11 mouse cellular contexts compared by ENCODE assay signal in the genomic region with DNA sequence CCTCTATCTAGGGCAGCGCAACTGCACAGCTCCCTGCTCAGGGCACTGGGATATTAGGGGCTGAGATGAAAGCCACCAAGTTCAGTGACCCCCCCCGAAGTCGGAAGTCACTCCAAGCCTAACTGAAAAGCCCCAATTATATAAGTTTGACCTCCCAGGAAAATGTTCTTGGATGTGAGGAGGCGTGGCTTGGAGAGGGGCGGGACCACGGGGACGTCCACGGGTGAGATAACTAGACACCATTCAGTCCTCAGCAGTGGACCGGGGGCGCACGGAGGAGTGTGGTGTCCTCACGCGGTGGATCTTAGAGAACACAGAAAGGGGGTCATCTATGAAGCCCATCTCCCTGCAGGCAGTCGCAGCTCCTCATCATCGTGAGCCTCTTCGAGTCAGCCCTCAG. TPM values are rescaled to one million over a fixed set of nuclear protein-coding genes. Genes with fewer than 3 reads are reported as not detected.
DNase-seq lines count a peak whose midpoint lies in the region; ATAC-seq lines count a peak whose summit lies in the region.
"Had no signal": no experiment of that assay in that cellular context is flagged by ENCODE, and none has a peak within 500 bp of the region (broad histone marks: within the 10 kb centered on the region; RNA-seq: fewer than 3 reads in every experiment).

No protein-coding gene starts in this region.

- H3K9ac ChIP-seq in hindbrain, embryonic 15.5 days, result no peak overlapping the region
- H3K9ac ChIP-seq in forebrain, embryonic 13.5 days, result 0 out of 2 replicates have a peak overlapping the region, but pooled peaks have one; percentile 26
- H3K9ac ChIP-seq in midbrain, embryonic 13.5 days (replicated peaks), result no peak overlapping the region; the same call in 1 of the 2 replicates
- H3K9ac ChIP-seq: liver, embryonic 12.5 days had no signal

- WGBS in hindbrain, embryonic 15.5 days, result 16% methylated on average over 16 of the region's 16 CpGs
- WGBS in hindbrain, embryonic 10.5 days, result 17% methylated on average over 16 of the region's 16 CpGs
- WGBS in forebrain, embryonic 13.5 days, result 15% methylated on average over 16 of the region's 16 CpGs
- WGBS in midbrain, embryonic 13.5 days, result 19% methylated on average over 16 of the region's 16 CpGs

- peaks cover 52% of the 10 kb centered on the region for H3K4me1 ChIP-seq in hindbrain, embryonic 15.5 days (replicated peaks)
- H3K4me1 ChIP-seq in hindbrain, embryonic 10.5 days (replicated peaks), result peaks cover 70% of the 10 kb centered on the region
- H3K4me1 ChIP-seq in forebrain, embryonic 13.5 days, result peaks cover 56% of the 10 kb centered on the region
- H3K4me1 ChIP-seq in midbrain, embryonic 13.5 days (replicated peaks), result peaks cover 57% of the 10 kb centered on the region

- H3K27ac ChIP-seq in hindbrain, embryonic 15.5 days (replicated peaks), result no peak overlapping the region
- no peak overlapping the region for H3K27ac ChIP-seq in hindbrain, embryonic 10.5 days
- H3K27ac ChIP-seq in forebrain, embryonic 13.5 days, result no peak overlapping the region
- no peak overlapping the region for H3K27ac ChIP-seq in midbrain, embryonic 13.5 days
- H3K27ac ChIP-seq: kidney, postnatal 0 days; liver, embryonic 12.5 days had no signal

- H3K4me2 ChIP-seq in hindbrain, embryonic 15.5 days, result peak overlapping the region; percentile 85
- peak overlapping the region; percentile 96 for H3K4me2 ChIP-seq in forebrain, embryonic 13.5 days
- H3K4me2 ChIP-seq in midbrain, embryonic 13.5 days (replicated peaks), result peak overlapping the region; percentile 91
- H3K4me2 ChIP-seq: liver, embryonic 12.5 days had no signal

- H3K4me3 ChIP-seq in hindbrain, embryonic 15.5 days, result peak overlapping the region; percentile 63
- no peak overlapping the region for H3K4me3 ChIP-seq in hindbrain, embryonic 10.5 days
- H3K4me3 ChIP-seq in forebrain, embryonic 13.5 days, result peak overlapping the region; percentile 62; the same call in 1 of the 2 replicates
- peak overlapping the region; percentile 68 for H3K4me3 ChIP-seq in midbrain, embryonic 13.5 days (replicated peaks)
- H3K4me3 ChIP-seq: liver, embryonic 12.5 days had no signal

- no peaks in the 10 kb centered on the region for H3K9me3 ChIP-seq in hindbrain, embryonic 15.5 days
- H3K9me3 ChIP-seq in hindbrain, embryonic 10.5 days, result no peaks in the 10 kb centered on the region
- no peaks in the 10 kb centered on the region for H3K9me3 ChIP-seq in forebrain, embryonic 13.5 days (replicated peaks)
- H3K9me3 ChIP-seq in midbrain, embryonic 13.5 days, result no peaks in the 10 kb centered on the region
- H3K9me3 ChIP-seq: liver, embryonic 12.5 days had no signal

- H3K36me3 ChIP-seq in hindbrain, embryonic 15.5 days, result no peaks in the 10 kb centered on the region
- no peaks in the 10 kb centered on the region for H3K36me3 ChIP-seq in hindbrain, embryonic 10.5 days
- no peaks in the 10 kb centered on the region for H3K36me3 ChIP-seq in forebrain, embryonic 13.5 days (ENCODE audit: poor library complexity, severe bottlenecking)
- H3K36me3 ChIP-seq in midbrain, embryonic 13.5 days, result no peaks in the 10 kb centered on the region
- H3K36me3 ChIP-seq: liver, embryonic 12.5 days had no signal

- no peak for DNase-seq in hindbrain, embryonic 10.5 days (ENCODE audit: low spot score)
- DNase-seq in retina, postnatal 1 day, result peak; percentile 48
- DNase-seq in urinary bladder, adult 18-20 months (ENCODE audit: low spot score in 2 of 2), result no peak
- no peak for DNase-seq in B cell, adult 2 months
- DNase-seq: adrenal gland, postnatal 10 days; heart, adult 18-20 months had no signal

- H3K27me3 ChIP-seq in hindbrain, embryonic 15.5 days, result peaks cover 18% of the 10 kb centered on the region
- H3K27me3 ChIP-seq in hindbrain, embryonic 10.5 days (ENCODE audit: insufficient read depth, poor library complexity, severe bottlenecking), result peaks cover 86% of the 10 kb centered on the region
- H3K27me3 ChIP-seq in forebrain, embryonic 13.5 days, result peaks cover 62% of the 10 kb centered on the region
- H3K27me3 ChIP-seq in midbrain, embryonic 13.5 days, result peaks cover 55% of the 10 kb centered on the region

- ATAC-seq in hindbrain, embryonic 15.5 days (ENCODE audit: low FRiP score, low read depth), result no peak
- ATAC-seq in forebrain, embryonic 13.5 days, result no peak
- no peak for ATAC-seq in midbrain, embryonic 13.5 days
- ATAC-seq: liver, embryonic 12.5 days had no signal

RNA-seq across cellular contexts. Expression of gene Igsf21, which starts 3.4 kb away (rescaled TPM):
- polyA plus RNA-seq in hindbrain, embryonic 15.5 days (2015; fragmentation: Nextera tagmentation; extraction: Ambion mirVana), result 91.0 and 102 TPM in 2 replicates
- polyA plus RNA-seq in hindbrain, embryonic 10.5 days (2016; fragmentation: Nextera tagmentation; extraction: Ambion mirVana), result 6.7 and 13.8 TPM in 2 replicates
- 28.6 and 29.4 TPM in 2 replicates for polyA plus RNA-seq in forebrain, embryonic 13.5 days (2015; fragmentation: Nextera tagmentation; extraction: Ambion mirVana)
- 57.0 and 58.9 TPM in 2 replicates for polyA plus RNA-seq in midbrain, embryonic 13.5 days (2015; fragmentation: Nextera tagmentation; extraction: Ambion mirVana)
